Mouse (Mus musculus): ENCODE measurements at regions not wholly inside any gene's neighbourhood (a gene's known extent, or its start where the extent isn't known, plus 50 kb on each side); places are given as distances from the start of the nearest gene placed in this dataset.

- Histone ChIP-seq H3K27ac (no peak overlapping the region), H3K9me3 (no peaks in the 10 kb centered on the region), H3K36me3 (no peaks in the 10 kb centered on the region), H3K4me1 (no peaks in the 10 kb centered on the region), H3K4me3 (no peak overlapping the region), H3K27me3 (ENCODE audit: insufficient read depth, poor library complexity, severe bottlenecking) (no peaks in the 10 kb centered on the region)
- 78% methylated on average over 1 of the region's 1 CpGs for WGBS
- no peak for DNase-seq (ENCODE audit: low spot score)
Observed at GRCm38 (mm10) chr4:64768610-64769009, 355.4 kb upstream of the Pappa start.

GRCm38 (mm10) chr4:64803886-64804285 lies 320.1 kb upstream of the Pappa start:
- Histone ChIP-seq H3K27ac (no peak overlapping the region), H3K4me1 (no peaks in the 10 kb centered on the region), H3K4me3 (no peak overlapping the region), H3K9me3 (no peaks in the 10 kb centered on the region), H3K27me3 (ENCODE audit: insufficient read depth, poor library complexity, severe bottlenecking) (no peaks in the 10 kb centered on the region), H3K36me3 (no peaks in the 10 kb centered on the region)
- DNase-seq (ENCODE audit: low spot score): no peak
- WGBS: 49% methylated on average over 7 of the region's 7 CpGs

GRCm38 (mm10) chr4:64804996-64805395 lies 319.0 kb upstream of the Pappa start:
- Histone ChIP-seq H3K4me3 (no peak overlapping the region), H3K27me3 (ENCODE audit: insufficient read depth, poor library complexity, severe bottlenecking) (no peaks in the 10 kb centered on the region), H3K36me3 (no peaks in the 10 kb centered on the region), H3K4me1 (no peaks in the 10 kb centered on the region), H3K27ac (no peak overlapping the region), H3K9me3 (no peaks in the 10 kb centered on the region)
- WGBS: 68% methylated on average over 2 of the region's 2 CpGs
- no peak for DNase-seq (ENCODE audit: low spot score)

- DNase-seq (ENCODE audit: low spot score): no peak
- WGBS: 83% methylated on average over 1 of the region's 1 CpGs
- Histone ChIP-seq H3K4me3 (no peak overlapping the region), H3K27ac (no peak overlapping the region), H3K9me3 (no peaks in the 10 kb centered on the region), H3K36me3 (no peaks in the 10 kb centered on the region), H3K27me3 (ENCODE audit: insufficient read depth, poor library complexity, severe bottlenecking) (no peaks in the 10 kb centered on the region), H3K4me1 (no peaks in the 10 kb centered on the region)
Observed at GRCm38 (mm10) chr4:64807148-64807547, 316.8 kb upstream of the Pappa start.

GRCm38 (mm10) chr4:64811974-64812373 lies 312.0 kb upstream of the Pappa start:
- H3K36me3 ChIP-seq: no peaks in the 10 kb centered on the region
- no peaks in the 10 kb centered on the region for H3K27me3 ChIP-seq (ENCODE audit: insufficient read depth, poor library complexity, severe bottlenecking)
- H3K27ac ChIP-seq: no peak overlapping the region
- no peak overlapping the region for H3K4me3 ChIP-seq
- DNase-seq (ENCODE audit: low spot score): no peak
- H3K9me3 ChIP-seq: no peaks in the 10 kb centered on the region
- H3K4me1 ChIP-seq: no peaks in the 10 kb centered on the region

- H3K36me3 ChIP-seq: no peaks in the 10 kb centered on the region
- no peak overlapping the region for H3K4me3 ChIP-seq
- H3K27ac ChIP-seq: no peak overlapping the region
- DNase-seq (ENCODE audit: low spot score): no peak
- no peaks in the 10 kb centered on the region for H3K9me3 ChIP-seq
- H3K4me1 ChIP-seq: no peaks in the 10 kb centered on the region
- WGBS: 82% methylated on average over 4 of the region's 4 CpGs
- H3K27me3 ChIP-seq (ENCODE audit: insufficient read depth, poor library complexity, severe bottlenecking): no peaks in the 10 kb centered on the region
Observed at GRCm38 (mm10) chr4:64812812-64813211, 311.2 kb upstream of the Pappa start.

GRCm38 (mm10) chr4:64832882-64833281 lies 291.1 kb upstream of the Pappa start:
- H3K9me3 ChIP-seq: no peaks in the 10 kb centered on the region
- no peak for DNase-seq (ENCODE audit: low spot score)
- H3K27me3 ChIP-seq (ENCODE audit: insufficient read depth, poor library complexity, severe bottlenecking): no peaks in the 10 kb centered on the region
- 39% methylated on average over 2 of the region's 2 CpGs for WGBS
- no peaks in the 10 kb centered on the region for H3K36me3 ChIP-seq
- H3K27ac ChIP-seq: no peak overlapping the region
- H3K4me3 ChIP-seq: no peak overlapping the region
- H3K4me1 ChIP-seq: no peaks in the 10 kb centered on the region

- no peaks in the 10 kb centered on the region for H3K27me3 ChIP-seq (ENCODE audit: insufficient read depth, poor library complexity, severe bottlenecking)
- no peak for DNase-seq (ENCODE audit: low spot score)
- H3K27ac ChIP-seq: no peak overlapping the region
- no peaks in the 10 kb centered on the region for H3K36me3 ChIP-seq
- WGBS: 62% methylated on average over 2 of the region's 2 CpGs
- no peak overlapping the region for H3K4me3 ChIP-seq
- no peaks in the 10 kb centered on the region for H3K4me1 ChIP-seq
- no peaks in the 10 kb centered on the region for H3K9me3 ChIP-seq
Observed at GRCm38 (mm10) chr4:64874521-64874920, 249.5 kb upstream of the Pappa start.

- Histone ChIP-seq H3K9me3 (no peaks in the 10 kb centered on the region), H3K4me3 (no peak overlapping the region), H3K4me1 (no peaks in the 10 kb centered on the region), H3K27me3 (ENCODE audit: insufficient read depth, poor library complexity, severe bottlenecking) (no peaks in the 10 kb centered on the region), H3K27ac (no peak overlapping the region), H3K36me3 (no peaks in the 10 kb centered on the region)
- DNase-seq (ENCODE audit: low spot score): no peak
- 91% methylated on average over 1 of the region's 1 CpGs for WGBS
Observed at GRCm38 (mm10) chr4:64876924-64877323, 247.1 kb upstream of the Pappa start.

- H3K9me3 ChIP-seq: no peaks in the 10 kb centered on the region
- no peak overlapping the region for H3K4me3 ChIP-seq
- no peak overlapping the region for H3K27ac ChIP-seq
- no peaks in the 10 kb centered on the region for H3K27me3 ChIP-seq (ENCODE audit: insufficient read depth, poor library complexity, severe bottlenecking)
- no peaks in the 10 kb centered on the region for H3K4me1 ChIP-seq
- WGBS: 84% methylated on average over 3 of the region's 3 CpGs
- DNase-seq (ENCODE audit: low spot score): no peak
- H3K36me3 ChIP-seq: no peaks in the 10 kb centered on the region
Observed at GRCm38 (mm10) chr4:64897935-64898334, 226.0 kb upstream of the Pappa start.

- no peaks in the 10 kb centered on the region for H3K36me3 ChIP-seq
- H3K4me3 ChIP-seq: no peak overlapping the region
- no peak overlapping the region for H3K27ac ChIP-seq
- WGBS: 66% methylated on average over 5 of the region's 5 CpGs
- H3K27me3 ChIP-seq (ENCODE audit: insufficient read depth, poor library complexity, severe bottlenecking): no peaks in the 10 kb centered on the region
- no peaks in the 10 kb centered on the region for H3K4me1 ChIP-seq
- no peaks in the 10 kb centered on the region for H3K9me3 ChIP-seq
- peak; percentile 72 for DNase-seq (ENCODE audit: low spot score)
Observed at GRCm38 (mm10) chr4:64901091-64901845, 222.7 kb upstream of the Pappa start.

- Histone ChIP-seq H3K9me3 (no peaks in the 10 kb centered on the region), H3K27ac (no peak overlapping the region), H3K4me1 (no peaks in the 10 kb centered on the region), H3K4me3 (no peak overlapping the region), H3K36me3 (no peaks in the 10 kb centered on the region), H3K27me3 (ENCODE audit: insufficient read depth, poor library complexity, severe bottlenecking) (no peaks in the 10 kb centered on the region)
- no peak for DNase-seq (ENCODE audit: low spot score)
Observed at GRCm38 (mm10) chr4:64923751-64924150, 200.2 kb upstream of the Pappa start.

- H3K36me3 ChIP-seq: no peaks in the 10 kb centered on the region
- no peak for DNase-seq (ENCODE audit: low spot score)
- H3K27ac ChIP-seq: no peak overlapping the region
- no peak overlapping the region for H3K4me3 ChIP-seq
- H3K9me3 ChIP-seq: no peaks in the 10 kb centered on the region
- 68% methylated on average over 2 of the region's 2 CpGs for WGBS
- no peaks in the 10 kb centered on the region for H3K27me3 ChIP-seq (ENCODE audit: insufficient read depth, poor library complexity, severe bottlenecking)
- H3K4me1 ChIP-seq: no peaks in the 10 kb centered on the region
Observed at GRCm38 (mm10) chr4:64928553-64928952, 195.4 kb upstream of the Pappa start.

- H3K4me1 ChIP-seq: no peaks in the 10 kb centered on the region
- no peak overlapping the region for H3K27ac ChIP-seq
- no peak overlapping the region for H3K4me3 ChIP-seq
- no peaks in the 10 kb centered on the region for H3K36me3 ChIP-seq
- no peaks in the 10 kb centered on the region for H3K9me3 ChIP-seq
- H3K27me3 ChIP-seq (ENCODE audit: insufficient read depth, poor library complexity, severe bottlenecking): no peaks in the 10 kb centered on the region
- no peak for DNase-seq (ENCODE audit: low spot score)
Observed at GRCm38 (mm10) chr4:64945547-64945946, 178.4 kb upstream of the Pappa start.

Measured in heart, embryonic 10.5 days (tissue).